Mouse (Mus musculus) monocyte, adult 2 months (primary cell): ENCODE measurements around the gene Robo1.

Source experiments
- DNase-seq, 2 experiments: peaks; one replicate each; pipeline ENCODE4 v3.0.0; 2022; ENCODE audit warnings: low spot score in 2 of 2, low read depth in 1 of 2

Robo1 gene

GRCm38 (mm10) chr16:73067782-73068181 is 759.7 kb downstream of the Robo1 start:
- DNase-seq, result no peak

GRCm38 (mm10) chr16:73072047-73072446 is 763.9 kb downstream of the Robo1 start:
- DNase-seq, result no peak

GRCm38 (mm10) chr16:73072883-73073282 is 764.8 kb downstream of the Robo1 start:
- DNase-seq, result no peak

- DNase-seq, result no peak
Observed at GRCm38 (mm10) chr16:73082420-73082819, 774.3 kb downstream of the Robo1 start.

GRCm38 (mm10) chr16:73083077-73083476 is 775.0 kb downstream of the Robo1 start:
- no peak for DNase-seq
